Mouse (Mus musculus): ENCODE results near the gene Ccs. TPM values are rescaled to one million over a fixed set of nuclear protein-coding genes. Genes with fewer than 3 reads are reported as not detected.

Gene Ccs
- 28.8 TPM for polyA plus RNA-seq (2017; shearing (Covaris generic))

DNA sequence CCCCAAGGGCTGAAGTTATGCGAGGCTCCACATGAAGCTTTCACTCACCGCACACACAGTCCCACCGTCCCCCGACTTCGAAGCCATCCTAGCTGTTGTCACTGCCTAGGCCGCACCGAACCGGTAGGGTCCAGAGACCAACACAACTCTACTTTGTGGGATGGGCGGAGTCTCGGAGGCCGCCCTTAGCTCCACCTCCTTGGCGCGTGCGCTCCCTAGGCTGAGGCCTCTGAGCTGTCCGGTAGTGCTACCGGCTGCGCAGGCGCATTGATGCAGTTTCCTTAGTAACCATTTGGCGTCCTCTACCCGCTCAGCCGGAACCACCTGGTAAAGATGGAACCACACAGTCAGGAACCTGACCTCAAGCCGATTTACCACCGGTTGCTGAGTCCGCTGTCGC, at the start of gene Ccs, which contains the start of gene Ccdc87:
Gene Ccs (minus strand): TSS at position 184 of the 400 bp plus-strand sequence.
Gene Ccdc87 (plus strand): TSS at position 218 of the 400 bp plus-strand sequence.

DNA sequence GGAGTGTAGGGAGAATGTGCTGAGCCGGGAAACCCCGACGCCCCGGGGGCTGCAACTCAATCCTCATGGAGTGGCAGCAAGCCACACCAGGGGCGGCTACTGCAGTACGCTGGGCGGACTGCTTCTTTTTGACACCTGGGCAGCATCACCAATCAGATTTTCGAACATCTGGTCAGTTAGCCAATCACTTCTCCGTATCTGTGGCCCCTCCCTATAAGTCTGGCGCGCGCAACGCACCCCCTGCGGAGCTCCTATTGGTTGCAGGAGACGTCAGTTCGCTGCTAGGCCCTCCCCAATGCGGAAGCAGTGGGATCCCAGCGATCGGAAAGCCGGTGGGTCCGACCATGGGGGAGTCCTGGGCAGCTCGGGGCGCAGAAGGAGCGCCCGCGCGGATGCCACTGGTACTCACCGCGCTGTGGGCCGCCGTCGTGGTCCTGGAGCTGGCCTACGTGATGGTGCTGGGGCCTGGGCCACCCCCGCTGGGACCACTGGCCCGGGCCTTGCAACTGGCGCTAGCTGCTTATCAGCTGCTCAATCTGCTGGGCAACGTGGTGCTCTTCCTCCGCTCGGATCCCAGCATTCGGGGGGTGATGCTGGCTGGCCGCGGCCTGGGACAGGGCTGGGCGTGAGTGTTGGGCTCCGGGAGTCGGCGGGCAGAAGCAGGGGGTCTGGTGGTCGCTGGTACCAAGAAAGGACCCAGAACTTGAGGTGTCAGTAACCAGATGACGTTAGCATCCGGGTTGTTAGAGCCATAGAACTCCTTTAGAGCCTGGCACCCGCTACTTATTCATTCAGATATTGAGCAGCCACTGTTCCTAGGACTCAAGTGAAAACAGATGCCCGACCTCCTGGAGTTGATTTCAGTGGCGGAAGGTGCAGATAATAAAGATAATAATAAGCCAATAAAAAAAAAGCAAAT, 39.5 kb upstream of the Ccs start, which contains the start of gene Zdhhc24:
Gene Zdhhc24 (plus strand): TSS at position 264 of the 919 bp plus-strand sequence.

GRCm38 (mm10) chr19:4877785-4878184, 38.7 kb upstream of the Ccs start, which contains the start of gene Actn3:
Gene Actn3 (minus strand): TSS chr19:4877909.

DNA sequence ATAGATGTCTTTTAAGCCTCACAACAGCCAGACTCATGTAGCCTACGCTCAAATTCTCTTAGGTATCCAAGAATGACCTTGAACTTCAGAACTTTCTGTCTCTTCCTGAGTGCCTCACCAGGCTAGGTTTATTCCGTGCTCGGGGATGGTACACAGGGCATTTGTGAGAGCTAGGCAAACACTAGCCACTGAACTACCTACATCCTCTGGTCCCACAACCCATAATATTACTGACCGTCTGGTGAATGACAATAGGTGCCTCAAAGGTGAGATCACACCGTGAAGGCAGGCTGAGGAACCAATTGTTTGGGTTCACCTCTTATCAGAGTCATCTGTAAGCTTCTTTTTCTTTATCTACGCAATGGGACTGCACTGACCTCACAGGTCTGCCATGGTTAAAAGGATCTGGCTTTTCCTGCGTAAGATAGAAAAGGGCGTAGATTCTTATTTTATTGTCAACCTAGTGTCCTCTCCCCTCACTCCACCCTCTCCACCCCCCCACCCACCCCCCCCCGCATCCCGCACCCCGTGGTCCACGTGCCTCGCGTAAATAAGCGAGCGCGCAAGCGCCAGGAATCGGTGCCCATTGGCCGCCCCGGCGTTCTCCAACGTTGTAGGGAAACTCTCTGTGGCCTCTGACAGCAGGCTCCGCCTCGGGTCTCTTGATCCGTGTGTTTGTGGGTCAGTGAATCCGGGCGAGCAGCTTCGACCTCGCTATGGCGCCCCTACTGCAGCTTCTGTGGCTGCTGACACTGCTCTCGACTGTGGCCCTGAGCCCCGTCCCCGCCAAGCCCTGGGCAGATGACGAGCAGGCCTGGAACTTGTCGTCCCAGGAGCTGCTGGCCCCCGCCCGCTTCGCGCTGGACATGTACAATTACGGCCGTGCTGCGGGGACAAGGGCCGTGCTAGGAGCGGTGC, 15.7 kb upstream of the Ccs start, which contains the start of gene Ctsf:
Gene Ctsf (plus strand): TSS at position 579 of the 918 bp plus-strand sequence.

DNA sequence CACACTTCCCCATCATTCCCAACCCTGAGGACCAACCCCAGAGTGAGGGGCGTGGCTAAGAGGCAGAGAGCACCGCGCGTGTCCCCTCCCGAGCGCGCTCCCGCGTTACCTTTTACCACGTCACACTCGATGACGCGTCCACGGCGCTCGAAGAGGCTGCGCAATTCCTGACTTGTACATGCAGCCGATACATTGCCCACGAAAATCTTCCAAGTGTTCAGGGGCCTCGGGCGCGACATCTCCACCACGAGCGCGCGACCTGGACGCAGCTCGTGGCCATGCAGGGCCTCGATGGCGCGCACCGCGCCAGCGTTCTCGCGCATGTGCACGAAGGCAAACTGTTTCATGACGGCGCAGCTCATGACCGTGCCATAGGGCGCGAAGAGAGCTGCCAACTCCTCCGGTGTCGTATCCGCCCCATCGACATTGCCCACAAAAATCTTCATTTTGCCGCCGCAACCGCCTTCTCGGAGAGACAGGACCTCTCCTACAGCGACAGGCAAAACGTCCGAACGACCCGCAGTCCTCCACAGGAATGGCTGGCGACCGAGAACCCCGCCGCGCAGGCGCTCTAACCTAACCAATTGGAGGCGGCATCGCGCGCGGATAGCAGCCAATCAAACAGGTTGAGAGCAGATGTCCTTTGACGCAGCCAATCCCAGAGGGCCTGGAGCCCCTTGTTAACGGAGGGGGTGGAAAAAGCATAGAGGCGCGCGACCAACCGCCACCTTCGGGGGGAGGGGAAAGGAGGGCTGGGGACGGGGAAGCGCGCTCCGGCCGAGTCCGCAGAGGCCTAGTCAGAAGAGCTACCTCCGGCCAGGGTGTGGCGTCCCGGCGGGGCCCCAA, 27.8 kb downstream of the Ccs start, which contains the start of the genes Gm21992 and Rbm14:
Gene Gm21992 (minus strand): TSS at position 550 of the 846 bp plus-strand sequence.
Gene Rbm14 (minus strand): TSS at position 572 of the 846 bp plus-strand sequence.

DNA sequence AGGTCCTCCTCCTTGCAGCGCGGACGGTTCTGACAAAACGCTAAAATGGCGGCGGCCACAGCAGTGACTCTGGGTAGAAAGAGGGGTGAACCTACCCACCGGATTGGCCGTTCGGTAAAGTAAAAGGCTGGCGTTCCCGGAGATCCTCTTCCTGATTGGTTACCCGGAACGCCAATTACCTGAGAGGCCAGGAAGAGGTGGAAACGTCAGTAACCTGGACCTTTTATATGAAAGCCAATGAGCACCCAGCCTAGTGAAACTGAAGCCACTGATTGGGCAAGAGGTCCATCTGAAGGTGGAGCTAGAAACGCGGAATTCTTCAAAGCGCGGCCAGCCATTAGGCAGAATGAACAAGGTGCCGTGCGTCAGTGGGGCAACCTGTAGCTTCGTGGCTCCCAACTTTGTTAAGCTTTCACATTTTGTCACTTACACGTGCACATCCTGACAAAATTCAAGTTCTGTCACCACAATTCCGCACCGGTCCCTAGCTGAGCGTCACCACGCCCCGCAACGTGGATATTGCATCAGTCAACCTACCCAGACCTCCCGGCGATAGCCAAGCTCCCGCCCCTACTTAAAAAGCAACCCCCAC, 45.2 kb downstream of the Ccs start, which contains the start of gene Rbm4:
Gene Rbm4 (minus strand): TSS at position 71 of the 592 bp plus-strand sequence.

Other genes with a start within 250 kb of the Ccs start
- gene Lrfn4, start 223.7 kb downstream of the Ccs start, polyA plus RNA-seq (2017; shearing (Covaris generic)) = 0.69 TPM
- gene Rce1, start 213.7 kb downstream of the Ccs start, polyA plus RNA-seq (2017; shearing (Covaris generic)) = 78.0 TPM
- gene Gm960, start 140.7 kb downstream of the Ccs start, polyA plus RNA-seq (2017; shearing (Covaris generic)) = 0.23 TPM
- gene Sptbn2, start 128.2 kb downstream of the Ccs start, polyA plus RNA-seq (2017; shearing (Covaris generic)) = 0.72 TPM
- 77.1 TPM for gene Rbm4b, start 82.8 kb downstream of the Ccs start, polyA plus RNA-seq (2017; shearing (Covaris generic))
- 44.2 TPM for gene Rbm4, start 45.4 kb downstream of the Ccs start, polyA plus RNA-seq (2017; shearing (Covaris generic))
- gene Gm21992, start 27.7 kb downstream of the Ccs start, polyA plus RNA-seq (2017; shearing (Covaris generic)) = 28.2 TPM
- 76.3 TPM for gene Rbm14, start 27.7 kb downstream of the Ccs start, polyA plus RNA-seq (2017; shearing (Covaris generic))
- not detected for gene Ccdc87, start within 50 bp of the Ccs start, polyA plus RNA-seq (2017; shearing (Covaris generic))
- gene Ctsf, start 15.8 kb upstream of the Ccs start, polyA plus RNA-seq (2017; shearing (Covaris generic)) = 2.1 TPM
- not detected for gene Actn3, start 38.6 kb upstream of the Ccs start, polyA plus RNA-seq (2017; shearing (Covaris generic))
- 4.4 TPM for gene Zdhhc24, start 39.3 kb upstream of the Ccs start, polyA plus RNA-seq (2017; shearing (Covaris generic))
- gene Bbs1, start 67.3 kb upstream of the Ccs start, polyA plus RNA-seq (2017; shearing (Covaris generic)) = 0.41 TPM
- gene Dpp3, start 89.0 kb upstream of the Ccs start, polyA plus RNA-seq (2017; shearing (Covaris generic)) = 57.2 TPM
- gene Peli3, start 103.8 kb upstream of the Ccs start, polyA plus RNA-seq (2017; shearing (Covaris generic)) = not detected
- 37.5 TPM for gene Mrpl11, start 122.8 kb upstream of the Ccs start, polyA plus RNA-seq (2017; shearing (Covaris generic))
- not detected for gene Npas4, start 151.0 kb upstream of the Ccs start, polyA plus RNA-seq (2017; shearing (Covaris generic))
- gene Slc29a2, start 184.5 kb upstream of the Ccs start, polyA plus RNA-seq (2017; shearing (Covaris generic)) = 3.6 TPM
- 1.8 TPM for gene B4gat1, start 199.5 kb upstream of the Ccs start, polyA plus RNA-seq (2017; shearing (Covaris generic))
- 0.62 TPM for gene AC124502.3, start 199.6 kb upstream of the Ccs start, polyA plus RNA-seq (2017; shearing (Covaris generic))
- 102 TPM for gene Brms1, start 202.0 kb upstream of the Ccs start, polyA plus RNA-seq (2017; shearing (Covaris generic))
- gene Rin1, start 211.1 kb upstream of the Ccs start, polyA plus RNA-seq (2017; shearing (Covaris generic)) = 0.72 TPM
- gene Cd248, start 228.7 kb upstream of the Ccs start, polyA plus RNA-seq (2017; shearing (Covaris generic)) = not detected
- 0.88 TPM for gene Tmem151a, start 246.2 kb upstream of the Ccs start, polyA plus RNA-seq (2017; shearing (Covaris generic))
- 30.1 TPM for gene Yif1a, start 249.2 kb upstream of the Ccs start, polyA plus RNA-seq (2017; shearing (Covaris generic))

Data from effector memory CD4-positive, alpha-beta T cell, adult 7 months (primary cell).